Mouse (Mus musculus): ENCODE measurements around the gene Paip2b. TPM values are rescaled to one million over a fixed set of nuclear protein-coding genes. Genes with fewer than 3 reads are reported as not detected.
"Not testable (repeated sequence)": the region's sequence is repeated elsewhere in the genome, so short reads cannot be mapped to it uniquely, and the experiment has no call there.

Paip2b gene
- polyA plus RNA-seq, 1 experiment = 16.7 TPM

DNA sequence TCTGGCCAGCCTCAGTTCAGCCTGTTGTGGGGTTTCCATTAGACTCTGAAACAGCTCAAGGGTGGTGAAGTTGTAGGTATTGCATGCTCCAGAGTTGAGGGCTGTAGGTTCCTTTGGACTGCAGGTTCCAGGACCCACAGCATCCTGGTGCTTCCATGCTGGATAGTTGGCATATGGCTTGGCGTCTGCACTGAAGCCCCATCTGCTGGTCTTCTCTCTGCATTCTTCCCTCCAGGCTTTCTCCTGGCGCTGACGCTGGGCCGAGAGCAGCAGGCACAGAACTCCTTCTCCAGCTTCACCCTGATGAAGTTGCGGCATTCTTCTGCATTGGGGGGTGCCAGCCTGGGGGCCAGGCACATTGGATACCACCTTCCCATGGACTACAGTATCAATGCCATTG, 29.5 kb downstream of the Paip2b start:
- no peak for DNase-seq (ENCODE audit: low read depth)

DNA sequence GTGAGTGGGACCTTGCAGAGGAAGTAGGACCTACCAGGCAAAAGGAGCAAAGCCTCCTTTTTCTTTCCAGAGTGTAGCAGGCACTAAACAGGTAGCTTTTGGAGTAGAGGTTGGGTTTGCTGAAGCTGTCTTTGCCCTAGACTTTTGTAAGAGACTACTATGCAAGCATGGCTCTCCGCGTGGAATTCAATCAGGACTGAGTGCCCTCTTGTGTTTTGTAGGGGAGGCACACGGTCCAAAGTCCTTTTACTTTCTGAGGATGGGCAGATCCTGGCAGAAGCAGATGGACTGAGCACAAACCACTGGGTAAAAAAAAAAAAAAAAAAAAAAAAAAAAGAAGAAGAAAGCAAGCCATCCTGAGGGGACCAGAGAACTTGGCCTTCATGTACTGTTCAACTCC, 34.9 kb downstream of the Paip2b start:
- DNase-seq (ENCODE audit: low read depth) = no peak

DNA sequence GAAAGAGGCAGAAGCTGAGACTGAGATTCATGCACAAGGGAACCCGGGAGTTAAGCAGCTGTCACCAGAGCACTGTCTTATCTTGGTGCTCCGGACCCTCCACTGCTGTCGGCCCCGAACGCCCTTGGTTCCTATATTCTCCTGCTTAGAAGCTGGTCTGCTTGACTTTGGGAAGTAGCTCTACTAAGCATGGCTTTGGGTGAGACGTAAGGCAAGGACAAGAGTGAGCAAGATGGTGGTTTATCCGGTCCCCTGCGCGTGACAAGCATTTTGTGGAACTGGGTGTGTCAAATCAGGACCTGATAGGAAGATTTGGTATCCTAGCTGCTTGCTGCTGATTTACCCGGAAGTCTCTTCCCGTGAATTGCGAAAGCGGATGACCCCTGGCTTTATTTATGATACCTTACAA, 36.0 kb downstream of the Paip2b start:
- peak; percentile 51 for DNase-seq (ENCODE audit: low read depth)

DNA sequence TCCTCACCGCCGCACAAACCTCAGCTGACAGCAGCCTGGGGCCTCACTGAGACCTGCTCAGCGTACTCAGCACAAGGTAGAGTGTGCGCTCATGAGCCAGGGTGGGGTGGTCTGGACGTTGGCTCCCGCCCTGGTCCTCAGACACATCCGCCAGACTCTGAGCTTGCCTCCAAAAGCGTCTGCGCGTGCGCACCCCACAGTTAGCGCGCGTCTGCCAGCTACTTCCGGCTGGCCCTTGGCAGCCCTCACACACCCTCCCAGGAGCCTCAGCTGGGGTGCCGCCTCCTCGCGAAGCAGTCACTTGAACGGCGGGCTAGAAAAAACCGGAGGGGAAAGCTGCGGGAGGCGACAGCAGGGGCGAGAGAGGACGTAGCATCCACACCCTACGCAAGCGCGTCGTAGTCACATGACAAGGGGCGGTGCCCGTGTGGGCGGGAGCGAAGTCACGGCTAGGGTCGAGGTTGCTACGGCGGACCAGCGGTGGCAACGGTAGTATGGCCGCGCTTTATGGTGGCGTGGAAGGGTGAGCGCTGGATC, 36.7 kb downstream of the Paip2b start, which contains the start of gene Nagk:
TSS of gene Nagk (plus strand) at position 223 of the 537 bp plus-strand sequence.
- DNase-seq (ENCODE audit: low read depth) = peak; percentile 75

DNA sequence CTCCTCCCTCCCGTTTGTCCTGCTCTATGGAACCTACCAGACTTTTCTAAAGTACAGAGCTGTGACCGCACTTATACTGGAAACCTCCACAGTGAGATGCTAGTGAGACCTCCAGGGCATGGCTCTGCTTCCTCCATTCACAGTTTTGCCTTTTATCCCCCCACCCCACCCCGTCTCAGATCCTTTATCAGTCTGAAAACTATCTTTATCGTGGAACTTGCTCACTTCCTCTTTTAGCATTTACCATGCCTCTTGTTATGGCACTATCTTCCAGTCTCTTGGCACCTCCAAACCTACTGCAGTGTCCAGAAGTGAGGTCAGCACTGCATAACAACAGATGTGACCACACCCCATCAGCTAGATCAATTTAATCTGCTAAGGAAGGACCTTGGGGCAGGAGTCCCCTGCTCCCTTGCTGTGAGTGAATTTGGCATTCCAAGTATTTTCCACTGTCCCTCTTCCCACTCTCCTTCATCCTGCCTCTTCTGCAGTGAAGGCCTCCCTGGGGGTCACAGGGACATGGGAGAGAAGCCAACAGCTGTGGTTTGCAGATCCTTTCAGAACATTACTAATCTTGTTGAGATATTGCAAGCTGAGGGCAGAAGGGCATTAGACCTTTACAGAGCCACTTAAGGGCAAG, 40.2 kb downstream of the Paip2b start:
- no peak for DNase-seq (ENCODE audit: low read depth)

DNA sequence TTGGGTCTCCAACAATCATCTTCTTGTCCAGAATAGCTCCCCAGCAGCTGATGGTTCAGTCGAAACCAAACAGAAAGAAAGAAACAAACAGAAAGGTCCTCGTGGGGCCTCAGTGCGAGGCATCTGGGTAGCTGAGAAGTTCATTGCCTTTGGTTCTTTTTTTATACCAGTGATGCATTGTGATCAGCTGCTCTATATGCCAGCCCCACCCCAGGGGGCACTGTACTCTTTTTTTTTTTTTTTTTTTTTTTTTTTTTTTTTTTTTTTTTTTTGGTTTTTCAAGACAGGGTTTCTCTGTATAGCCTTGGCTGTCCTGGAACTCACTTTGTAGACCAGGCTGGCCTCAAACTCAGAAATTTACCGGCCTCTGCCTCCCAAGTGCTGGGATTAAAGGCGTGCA, 41.0 kb downstream of the Paip2b start:
- DNase-seq (ENCODE audit: low read depth) = not testable (repeated sequence)

DNA sequence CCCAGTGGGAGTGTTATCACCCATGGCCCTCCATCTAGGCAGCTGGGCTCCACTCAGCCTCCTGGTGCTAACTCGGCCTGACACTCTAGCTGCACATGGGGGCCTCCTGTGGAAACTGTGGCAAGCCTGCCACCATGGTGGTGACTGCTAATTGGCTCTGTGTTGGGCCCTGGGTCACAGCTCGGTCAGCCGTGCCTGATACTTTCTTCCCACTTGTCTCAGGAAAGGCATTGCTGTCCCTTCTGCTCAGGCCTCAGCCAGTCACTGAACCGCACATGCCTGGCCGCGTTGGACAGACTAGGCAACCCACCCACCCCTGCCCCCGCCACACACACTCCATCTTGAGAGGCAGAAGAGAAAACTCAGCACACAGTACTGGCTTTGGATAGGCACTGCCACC, 43.0 kb downstream of the Paip2b start:
- DNase-seq (ENCODE audit: low read depth) = no peak

DNA sequence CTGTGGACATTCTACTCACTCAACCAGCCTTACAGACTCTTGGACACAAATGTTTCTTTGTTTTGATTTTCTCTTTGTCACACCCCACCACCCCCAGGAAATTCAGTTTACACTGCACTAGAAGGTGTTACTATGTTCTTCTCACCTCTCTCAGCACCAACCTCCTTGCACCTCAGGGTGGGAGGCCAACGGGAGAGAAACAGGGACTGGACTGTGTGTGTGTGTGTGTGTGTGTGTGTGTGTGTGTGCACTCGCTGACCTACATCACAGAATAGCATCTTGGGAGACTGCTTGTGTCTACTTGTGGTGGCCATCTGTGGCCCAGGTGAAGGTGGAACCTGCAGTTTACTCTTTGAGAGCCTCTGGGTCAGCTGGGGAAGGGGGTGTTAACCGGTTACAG, 45.1 kb downstream of the Paip2b start:
- no peak for DNase-seq (ENCODE audit: low read depth)

DNA sequence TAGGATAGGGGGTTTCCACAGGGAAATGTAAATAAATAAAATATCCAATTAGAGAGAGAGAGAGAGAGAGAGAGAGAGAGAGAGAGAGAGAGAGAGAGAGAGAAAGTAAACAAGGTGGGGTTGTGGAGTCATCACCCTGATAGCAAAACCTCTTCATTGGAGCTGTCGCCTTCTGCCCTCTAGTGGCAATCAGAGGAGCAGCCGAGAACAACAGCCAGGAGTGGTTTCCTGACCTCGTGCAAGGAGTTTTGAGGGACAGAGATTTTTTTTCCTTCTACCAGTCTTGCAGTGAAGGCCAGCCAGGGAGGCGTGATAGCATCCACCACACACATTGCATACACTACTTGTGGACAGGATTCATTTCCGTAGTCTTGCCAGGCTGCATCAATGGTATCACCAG, 52.5 kb downstream of the Paip2b start:
- DNase-seq (ENCODE audit: low read depth) = no peak

DNA sequence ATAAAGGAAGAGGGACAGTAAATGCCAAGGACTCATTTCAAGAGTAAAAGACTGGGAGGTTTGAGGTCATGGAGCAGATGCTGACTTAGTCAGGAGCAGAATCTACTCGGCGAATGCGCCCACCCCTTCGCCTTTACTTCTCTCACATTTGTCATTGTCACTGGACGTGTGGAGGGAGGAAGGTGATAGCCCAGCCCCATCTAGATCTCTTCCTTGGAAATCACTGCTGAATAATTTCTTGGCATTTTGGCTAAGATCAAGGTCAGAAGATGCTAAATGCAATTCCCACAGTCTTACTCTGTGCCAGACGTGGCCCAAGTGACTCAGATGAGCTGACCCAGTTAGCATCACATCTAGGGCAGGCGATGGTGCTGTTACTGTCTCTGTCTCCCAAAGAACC, 53.2 kb downstream of the Paip2b start:
- no peak for DNase-seq (ENCODE audit: low read depth)

DNA sequence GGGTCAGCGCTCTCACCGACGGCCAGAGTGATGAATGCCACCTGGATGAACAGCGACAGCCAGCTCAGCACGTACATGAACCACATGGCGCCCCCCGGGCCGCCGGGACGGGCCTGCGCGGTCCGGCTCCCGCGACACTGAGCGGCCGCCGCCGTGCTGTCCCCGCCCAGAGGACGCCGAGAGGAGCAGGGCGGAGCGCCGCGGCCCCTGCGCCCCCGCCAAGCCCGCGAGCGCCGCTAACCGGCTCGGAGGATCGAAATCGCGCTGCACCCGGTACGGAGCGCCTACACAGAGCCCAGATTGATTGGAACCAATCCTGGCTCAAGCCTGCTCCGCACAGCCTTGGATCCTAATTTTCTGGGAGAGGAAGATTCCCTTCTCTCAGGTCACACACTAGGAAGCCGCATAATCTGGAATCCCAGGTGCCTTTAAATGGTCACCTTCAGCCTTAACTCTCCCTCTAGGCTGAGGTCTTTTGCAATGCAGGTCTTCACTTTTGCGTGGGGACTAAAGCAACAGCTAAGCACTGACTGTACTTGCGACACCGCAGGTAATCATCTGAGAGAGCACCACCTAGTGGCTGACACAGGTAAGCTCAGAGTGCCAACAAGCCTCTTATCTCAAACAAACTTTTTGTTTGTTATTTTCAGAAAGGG, 55.8 kb downstream of the Paip2b start, which contains the start of gene Tex261:
TSS of gene Tex261 (minus strand) at position 176 of the 656 bp plus-strand sequence.
- no peak for DNase-seq (ENCODE audit: low read depth)

DNA sequence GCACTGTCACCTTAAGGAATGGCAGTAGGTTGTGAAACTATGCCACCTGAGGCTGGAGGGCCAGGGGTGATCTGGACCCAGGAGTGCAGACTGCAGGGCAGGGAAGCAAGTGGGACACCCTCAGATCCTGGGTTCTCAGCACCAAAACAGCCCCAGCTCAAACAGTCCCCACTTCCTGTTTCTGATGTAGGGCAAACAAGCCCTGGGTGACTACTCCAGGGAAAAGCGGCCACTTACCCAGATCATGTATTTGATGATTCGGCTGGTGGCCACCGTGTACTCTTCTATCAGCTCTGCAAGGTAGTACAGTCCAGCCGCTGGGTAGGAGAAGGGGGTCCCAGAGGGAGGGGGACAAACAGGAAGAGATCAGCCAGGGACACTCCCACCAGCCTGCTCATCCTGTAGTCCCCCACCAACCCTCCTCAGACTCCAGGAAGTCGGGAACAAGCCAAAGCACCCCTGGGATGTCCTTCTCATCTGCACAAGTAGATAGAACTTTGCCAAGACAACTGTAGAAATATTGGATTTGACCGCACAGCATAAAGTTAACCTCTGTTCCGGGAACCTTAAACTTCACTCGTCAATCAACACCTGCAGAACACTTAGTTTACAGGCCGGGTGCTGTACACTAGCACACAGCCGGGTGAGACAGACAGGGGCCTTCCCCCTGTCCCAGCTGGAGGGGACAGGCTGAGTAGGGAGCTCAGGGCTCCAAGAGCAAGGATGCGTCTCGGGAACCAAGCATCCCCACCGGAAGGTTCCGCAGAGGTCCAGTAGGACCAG, 56.6 kb downstream of the Paip2b start:
- DNase-seq (ENCODE audit: low read depth) = no peak

DNA sequence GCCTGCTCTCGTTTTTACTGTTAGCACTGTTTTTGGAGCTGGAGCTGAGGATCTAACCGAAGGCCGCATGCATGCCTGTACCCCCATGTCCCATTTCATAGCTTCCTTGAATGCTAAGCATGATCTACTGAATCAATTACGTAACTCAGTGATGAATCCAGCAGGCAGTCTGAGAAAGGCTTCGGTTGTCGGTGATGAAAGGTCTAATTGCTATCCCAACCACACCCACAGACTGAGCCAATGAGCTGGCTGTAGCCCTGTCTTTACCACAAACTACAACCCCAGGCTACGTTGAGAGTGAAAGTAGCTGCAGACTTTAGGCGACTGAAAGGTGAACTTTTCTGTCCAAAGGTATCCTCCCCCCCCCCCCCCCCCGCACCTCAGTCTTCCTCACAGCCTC, 57.4 kb downstream of the Paip2b start:
- no peak for DNase-seq (ENCODE audit: low read depth)

DNA sequence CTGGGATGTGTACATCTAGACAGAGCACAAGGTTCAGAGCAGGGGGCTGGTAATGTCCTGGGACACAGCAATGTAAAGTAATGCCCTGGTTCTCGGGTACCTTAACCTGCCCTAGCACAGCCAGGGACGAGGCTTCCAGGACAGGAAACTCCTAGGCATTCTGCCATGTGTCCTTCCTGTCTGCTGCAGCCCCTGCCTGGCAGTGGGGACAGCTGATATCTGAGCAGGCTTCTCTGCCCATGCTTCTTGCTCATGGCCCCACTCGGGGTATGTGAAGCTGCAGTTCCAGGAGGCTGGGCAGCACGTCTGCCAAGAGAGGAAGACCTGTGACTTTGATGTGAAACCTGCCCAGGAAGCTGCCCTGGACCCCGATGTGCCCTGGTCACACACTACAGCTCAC, 63.1 kb downstream of the Paip2b start:
- DNase-seq (ENCODE audit: low read depth) = no peak

DNA sequence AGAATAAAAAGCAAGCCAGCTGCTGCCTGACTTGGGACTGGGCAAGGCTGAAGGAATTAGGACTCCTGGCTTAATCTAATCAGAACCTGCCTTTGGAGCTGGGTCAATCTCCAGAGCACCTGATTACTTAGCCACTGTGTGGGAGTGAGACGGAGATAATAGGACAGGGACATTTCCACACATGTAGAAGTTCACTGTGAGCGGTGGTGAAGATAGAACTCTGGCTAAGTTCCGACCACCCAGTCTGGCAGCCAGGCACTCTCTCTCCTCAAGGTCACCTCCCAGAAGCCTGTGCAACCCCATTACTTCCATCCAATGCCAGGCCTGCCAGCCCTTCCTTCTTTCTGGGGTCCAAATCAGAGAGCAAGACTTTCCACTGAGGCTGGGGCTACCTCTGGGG, 64.6 kb downstream of the Paip2b start:
- no peak for DNase-seq (ENCODE audit: low read depth)

DNA sequence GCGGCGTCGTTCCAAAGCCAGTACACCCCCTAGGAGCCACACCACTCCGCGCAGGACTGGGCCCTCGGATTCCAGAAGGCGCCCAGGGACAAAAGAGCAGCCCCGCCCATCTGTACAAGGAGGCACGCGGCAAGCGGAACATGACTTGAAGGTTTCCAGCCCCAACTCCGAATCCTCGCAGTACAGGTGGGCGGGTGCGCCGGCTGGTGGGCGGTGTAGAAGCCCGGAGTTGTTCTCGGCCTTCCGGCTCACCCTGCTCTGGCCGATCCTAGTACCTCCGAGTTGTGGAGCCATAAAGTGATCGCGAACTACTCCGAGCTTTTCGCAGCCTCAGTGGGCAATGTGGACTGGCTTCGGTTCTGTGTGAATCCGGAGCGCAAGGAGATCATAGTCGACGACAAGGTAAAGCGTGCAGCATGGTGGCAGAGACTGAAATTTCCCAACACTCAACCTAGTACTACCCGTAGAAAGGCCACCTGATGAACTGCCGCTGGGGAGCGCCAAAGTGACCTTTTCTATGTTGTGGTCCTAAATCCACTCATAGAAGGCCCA, 68.6 kb downstream of the Paip2b start:
- no peak for DNase-seq (ENCODE audit: low read depth)

DNA sequence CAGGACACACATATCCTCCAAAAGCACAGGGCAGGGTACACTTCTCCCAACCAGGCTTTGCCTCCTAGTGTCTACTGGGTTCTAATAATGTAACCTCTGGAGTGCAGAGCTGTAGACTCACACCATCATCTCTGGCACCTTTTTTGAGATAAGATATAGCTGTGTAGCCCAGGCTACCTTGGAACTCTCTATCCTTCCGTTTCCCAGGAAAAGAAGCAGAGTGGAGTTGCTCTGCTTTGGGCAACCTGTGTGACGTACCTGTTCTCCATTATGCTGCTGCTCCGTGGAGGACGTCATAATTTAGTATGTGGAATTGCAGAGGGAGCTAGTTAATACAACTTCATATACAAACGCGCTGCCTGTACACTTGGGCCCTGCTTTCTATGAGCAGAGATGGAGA, 69.2 kb downstream of the Paip2b start, which contains the start of gene Ankrd53:
TSS of gene Ankrd53 (plus strand) at position 301 of the 400 bp plus-strand sequence.
- no peak for DNase-seq (ENCODE audit: low read depth)

DNA sequence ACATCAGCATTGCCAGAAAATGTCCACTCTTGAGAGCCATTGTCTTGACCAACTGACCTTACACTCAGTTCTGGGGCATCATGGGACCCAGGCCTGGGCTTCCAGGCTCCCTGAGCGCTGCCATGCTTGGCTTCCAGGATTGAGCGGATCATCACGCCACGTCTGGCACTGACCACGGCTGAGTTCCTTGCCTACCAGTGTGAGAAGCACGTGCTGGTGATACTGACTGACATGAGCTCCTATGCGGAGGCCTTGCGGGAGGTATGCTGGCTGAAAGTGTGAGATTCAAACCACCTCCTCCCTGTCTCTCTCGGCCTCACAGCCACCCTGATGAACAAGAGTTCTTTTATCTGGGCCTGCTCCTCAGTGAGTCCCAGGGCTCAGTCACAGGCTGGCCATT, 75.5 kb downstream of the Paip2b start:
- no peak for DNase-seq (ENCODE audit: low read depth)
